Mouse (Mus musculus): ENCODE results near the gene Cldn24. TPM values are rescaled to one million over a fixed set of nuclear protein-coding genes. Genes with fewer than 3 reads are reported as not detected.

Gene Cldn24
- total and polyA plus RNA-seq, 3 experiments = not detected

GRCm38 (mm10) chr8:47845956-47846355 lies 24.0 kb downstream of the Cldn24 start:
- H3K9ac ChIP-seq (ENCODE audit: control insufficient read depth, low read depth, low read length, poor library complexity, severe bottlenecking) = no peak overlapping the region
- TF ChIP-seq NRF1 (IDR thresholded peaks at IDR 0.05; ENCODE audit: insufficient read depth, low read depth, low read length, poor library complexity, severe bottlenecking) (no peak), MEF2A (IDR thresholded peaks at IDR 0.05; ENCODE audit: extremely low read depth, insufficient replicate concordance, low read depth, low read length, poor library complexity, severe bottlenecking) (no peak), MXI1 (IDR thresholded peaks at IDR 0.05; ENCODE audit: low read depth, low read length) (no peak), ELF1 (IDR thresholded peaks at IDR 0.05; ENCODE audit: low read depth, low read length) (no peak), MAZ (IDR thresholded peaks at IDR 0.05; ENCODE audit: low read depth, low read length) (no peak), USF2 (IDR thresholded peaks at IDR 0.05; ENCODE audit: borderline replicate concordance in 1 of 2, insufficient read depth in 1 of 2, low read depth in 1 of 2, low read length in 2 of 2) (no peak), TAL1 (IDR thresholded peaks at IDR 0.05; ENCODE audit: low read length) (no peak), RCOR1 (IDR thresholded peaks at IDR 0.05; ENCODE audit: low read depth, low read length) (no peak), MYC (IDR thresholded peaks at IDR 0.05; ENCODE audit: low read depth, low read length) (no peak), E2F4 (IDR thresholded peaks at IDR 0.05; ENCODE audit: borderline replicate concordance, low read depth, low read length) (no peak), MAX (IDR thresholded peaks at IDR 0.05; ENCODE audit: low read length) (no peak), MYB (IDR thresholded peaks at IDR 0.05; ENCODE audit: low read depth, low read length) (no peak), ZMIZ1 (IDR thresholded peaks at IDR 0.05; ENCODE audit: low read depth, low read length) (no peak), TBP (IDR thresholded peaks at IDR 0.05; ENCODE audit: low read depth, low read length) (no peak), CHD2 (IDR thresholded peaks at IDR 0.05; ENCODE audit: low read length) (no peak), ZC3H11A (IDR thresholded peaks at IDR 0.05; ENCODE audit: low read depth, low read length) (no peak), RAD21 (IDR thresholded peaks at IDR 0.05; ENCODE audit: low read depth, low read length) (no peak), CHD1 (IDR thresholded peaks at IDR 0.05; ENCODE audit: low read depth, low read length) (no peak)
- H3K27me3 ChIP-seq (ENCODE audit: control insufficient read depth in 1 of 2, insufficient read depth in 2 of 2, low read length in 2 of 2) = no peaks in the 10 kb centered on the region
- no peaks in the 10 kb centered on the region for H3K79me2 ChIP-seq (ENCODE audit: control insufficient read depth, insufficient read depth, low read length, poor library complexity)
- no peaks in the 10 kb centered on the region for H3K36me3 ChIP-seq (ENCODE audit: control insufficient read depth in 1 of 2, insufficient read depth in 2 of 2, low read length in 2 of 2)
- H3K9me3 ChIP-seq (replicated peaks; ENCODE audit: insufficient read depth, low read length) = no peaks in the 10 kb centered on the region
- no peak overlapping the region for H3K4me3 ChIP-seq (ENCODE audit: control insufficient read depth in 1 of 2, insufficient read depth in 1 of 2, low read depth in 2 of 2, low read length in 2 of 2)
- DNase-seq (ENCODE audit: low read depth, low spot score) = no peak
- H3K27ac ChIP-seq (ENCODE audit: control insufficient read depth, low read depth, low read length) = no peak overlapping the region
- H3K4me1 ChIP-seq (ENCODE audit: control insufficient read depth in 1 of 2, insufficient read depth in 2 of 2, low read length in 2 of 2) = no peaks in the 10 kb centered on the region

- H3K9ac ChIP-seq (ENCODE audit: control insufficient read depth, low read depth, low read length, poor library complexity, severe bottlenecking) = no peak overlapping the region
- no peaks in the 10 kb centered on the region for H3K9me3 ChIP-seq (replicated peaks; ENCODE audit: insufficient read depth, low read length)
- H3K4me3 ChIP-seq (ENCODE audit: control insufficient read depth in 1 of 2, insufficient read depth in 1 of 2, low read depth in 2 of 2, low read length in 2 of 2) = no peak overlapping the region
- TF ChIP-seq ZMIZ1 (IDR thresholded peaks at IDR 0.05; ENCODE audit: low read depth, low read length) = no peak
- TF ChIP-seq POLR2AphosphoS5 (IDR thresholded peaks at IDR 0.05; ENCODE audit: borderline replicate concordance, low read depth, low read length) = no peak
- no peak for TF ChIP-seq RAD21 (IDR thresholded peaks at IDR 0.05; ENCODE audit: low read depth, low read length)
- no peak for TF ChIP-seq ZKSCAN1 (IDR thresholded peaks at IDR 0.05; ENCODE audit: low read depth, low read length)
- no peak for TF ChIP-seq MYB (IDR thresholded peaks at IDR 0.05; ENCODE audit: low read depth, low read length)
- TF ChIP-seq USF1 (IDR thresholded peaks at IDR 0.05; ENCODE audit: low read depth, low read length) = no peak
- TF ChIP-seq CHD1 (IDR thresholded peaks at IDR 0.05; ENCODE audit: low read depth, low read length) = no peak
- no peak for TF ChIP-seq TBP (IDR thresholded peaks at IDR 0.05; ENCODE audit: low read depth, low read length)
- no peak for TF ChIP-seq CTCF (IDR thresholded peaks at IDR 0.05 in 2 of 3, conservative IDR thresholded peaks at IDR 0.05 in 1 of 3; ENCODE audit: control insufficient read depth in 1 of 3, insufficient read depth in 1 of 3, low read depth in 2 of 3, low read length in 3 of 3, poor library complexity in 1 of 3, severe bottlenecking in 1 of 3)
- TF ChIP-seq MAFK (IDR thresholded peaks at IDR 0.05; ENCODE audit: borderline replicate concordance, low read depth, low read length) = no peak
- TF ChIP-seq MAX (IDR thresholded peaks at IDR 0.05; ENCODE audit: low read length) = no peak
- no peak for TF ChIP-seq MAZ (IDR thresholded peaks at IDR 0.05; ENCODE audit: low read depth, low read length)
- TF ChIP-seq ETS1 (IDR thresholded peaks at IDR 0.05; ENCODE audit: low read depth, low read length) = no peak
- TF ChIP-seq E2F4 (IDR thresholded peaks at IDR 0.05; ENCODE audit: borderline replicate concordance, low read depth, low read length) = no peak
- TF ChIP-seq NRF1 (IDR thresholded peaks at IDR 0.05; ENCODE audit: insufficient read depth, low read depth, low read length, poor library complexity, severe bottlenecking) = no peak
- no peak for DNase-seq (ENCODE audit: low read depth, low spot score)
- H3K79me2 ChIP-seq (ENCODE audit: control insufficient read depth, insufficient read depth, low read length, poor library complexity) = no peaks in the 10 kb centered on the region
- no peaks in the 10 kb centered on the region for H3K4me1 ChIP-seq (ENCODE audit: control insufficient read depth in 1 of 2, insufficient read depth in 2 of 2, low read length in 2 of 2)
- no peak overlapping the region for H3K27ac ChIP-seq (ENCODE audit: control insufficient read depth, low read depth, low read length)
- H3K36me3 ChIP-seq (ENCODE audit: control insufficient read depth in 1 of 2, insufficient read depth in 2 of 2, low read length in 2 of 2) = no peaks in the 10 kb centered on the region
- H3K27me3 ChIP-seq (ENCODE audit: control insufficient read depth in 1 of 2, insufficient read depth in 2 of 2, low read length in 2 of 2) = no peaks in the 10 kb centered on the region
These were observed 25.2 kb downstream of the Cldn24 start for GRCm38 (mm10) chr8:47847161-47847560.
